8 mouse cellular contexts compared by ENCODE assay signal in genomic region chr9:35176124-35176659, GRCm38 (mm10). TPM values are rescaled to one million over a fixed set of nuclear protein-coding genes. Genes with fewer than 3 reads are reported as not detected.
DNase-seq lines count a peak whose midpoint lies in the region; ATAC-seq and TF ChIP-seq lines count a peak whose summit lies in the region.

No protein-coding gene starts in this region.

- no peak for ATAC-seq in heart, embryonic 13.5 days (ENCODE audit: extremely low read depth, insufficient number of reproducible peaks, low FRiP score, low TSS enrichment)
- ATAC-seq in hindbrain, embryonic 11.5 days (ENCODE audit: low FRiP score) = peak; percentile 54
- ATAC-seq in megakaryocyte-erythroid progenitor cell, adult 5-6 weeks (replicated peaks; ENCODE audit: low FRiP score, low TSS enrichment, poor library complexity, severe bottlenecking) = 0 out of 2 replicates have a peak, but pooled peaks have one; percentile 3

- no peak overlapping the region for H3K27ac ChIP-seq in heart, embryonic 13.5 days (replicated peaks)
- H3K27ac ChIP-seq in MEL (ENCODE audit: control insufficient read depth, low read depth, low read length) = no peak overlapping the region
- H3K27ac ChIP-seq in hindbrain, embryonic 11.5 days (ENCODE audit: low read depth, low read length) = no peak overlapping the region

- TF ChIP-seq RAD21 in MEL (IDR thresholded peaks at IDR 0.05; ENCODE audit: low read depth, low read length) = no peak

- intact Hi-C loops in heart, postnatal 14 days (cut with DNase I) = loop anchor here (1.0 kb wide), 1 partner anchor 34 kb away; no protein-coding TSS in a partner anchor

- TF ChIP-seq CTCF in MEL (IDR thresholded peaks at IDR 0.05 in 2 of 3, conservative IDR thresholded peaks at IDR 0.05 in 1 of 3; ENCODE audit: control insufficient read depth in 1 of 3, insufficient read depth in 1 of 3, low read depth in 2 of 3, low read length in 3 of 3, poor library complexity in 1 of 3, severe bottlenecking in 1 of 3) = no peak

- H3K27me3 ChIP-seq in heart, embryonic 13.5 days (replicated peaks) = no peaks in the 10 kb centered on the region
- no peaks in the 10 kb centered on the region for H3K27me3 ChIP-seq in MEL (ENCODE audit: control insufficient read depth in 1 of 2, insufficient read depth in 2 of 2, low read length in 2 of 2)
- no peaks in the 10 kb centered on the region for H3K27me3 ChIP-seq in hindbrain, embryonic 11.5 days (ENCODE audit: control insufficient read depth, insufficient read depth, low read length)

- H3K36me3 ChIP-seq in heart, embryonic 13.5 days = no peaks in the 10 kb centered on the region; the same call in 1 of the 2 replicates
- peaks cover 0 to 9% of the 10 kb centered on the region in 2 experiments; a peak in 2 of 4 replicates for H3K36me3 ChIP-seq in MEL (ENCODE audit: control insufficient read depth in 1 of 2, insufficient read depth in 2 of 2, low read length in 2 of 2)
- H3K36me3 ChIP-seq in hindbrain, embryonic 11.5 days (ENCODE audit: control insufficient read depth, insufficient read depth, low read length) = no peaks in the 10 kb centered on the region

- 43% methylated on average over 14 of the region's 14 CpGs for WGBS in heart, embryonic 13.5 days
- WGBS in hindbrain, embryonic 11.5 days = 50% methylated on average over 14 of the region's 14 CpGs

- peaks cover 12% of the 10 kb centered on the region for H3K79me2 ChIP-seq in MEL (ENCODE audit: control insufficient read depth, insufficient read depth, low read length, poor library complexity)

- DNase-seq in heart, postnatal 14 days = no peak
- no peak for DNase-seq in MEL (ENCODE audit: low read depth, low spot score)
- DNase-seq in hindbrain, embryonic 11.5 days (ENCODE audit: low spot score) = no peak
- no peak for DNase-seq in cerebellum, postnatal 14 days
- DNase-seq in adipocyte (ENCODE audit: low spot score) = no peak
- no peak for DNase-seq in adrenal gland, postnatal 4 days (ENCODE audit: low spot score in 2 of 2)

- H3K4me3 ChIP-seq in heart, embryonic 13.5 days = peak overlapping the region; percentile 69
- peak overlapping the region; percentile 69 to 85 for H3K4me3 ChIP-seq in MEL (ENCODE audit: control insufficient read depth in 1 of 2, insufficient read depth in 1 of 2, low read depth in 2 of 2, low read length in 2 of 2)
- peak overlapping the region; percentile 63 for H3K4me3 ChIP-seq in hindbrain, embryonic 11.5 days (ENCODE audit: low read depth, low read length)

- H3K4me1 ChIP-seq in heart, embryonic 13.5 days = peaks cover 15% of the 10 kb centered on the region
- H3K4me1 ChIP-seq in MEL (ENCODE audit: control insufficient read depth in 1 of 2, insufficient read depth in 2 of 2, low read length in 2 of 2) = peaks cover 0 to 4% of the 10 kb centered on the region in 2 experiments; a peak in 1 of 4 replicates
- H3K4me1 ChIP-seq in hindbrain, embryonic 11.5 days (replicated peaks; ENCODE audit: control insufficient read depth, insufficient read depth, low read length) = no peaks in the 10 kb centered on the region

- peak overlapping the region; percentile 94 for H3K4me2 ChIP-seq in heart, embryonic 13.5 days
- peak overlapping the region; percentile 70 for H3K4me2 ChIP-seq in hindbrain, embryonic 11.5 days (replicated peaks; ENCODE audit: low read depth, low read length)

- H3K9me3 ChIP-seq in heart, embryonic 13.5 days = no peaks in the 10 kb centered on the region
- no peaks in the 10 kb centered on the region for H3K9me3 ChIP-seq in MEL (replicated peaks; ENCODE audit: insufficient read depth, low read length)
- no peaks in the 10 kb centered on the region for H3K9me3 ChIP-seq in hindbrain, embryonic 11.5 days (ENCODE audit: control insufficient read depth, low read length)

- no peak; a peak in 1 of 4 replicates for TF ChIP-seq POLR2A in MEL (IDR thresholded peaks at IDR 0.05; ENCODE audit: control insufficient read depth in 1 of 2, insufficient read depth in 1 of 2, low read depth in 1 of 2, low read length in 2 of 2, poor library complexity in 1 of 2)

- peak overlapping the region; percentile 83 for H3K9ac ChIP-seq in heart, embryonic 13.5 days
- peak overlapping the region; percentile 45 for H3K9ac ChIP-seq in MEL (ENCODE audit: control insufficient read depth, low read depth, low read length, poor library complexity, severe bottlenecking)
- H3K9ac ChIP-seq in hindbrain, embryonic 11.5 days (ENCODE audit: low read depth, low read length) = no peak overlapping the region

- TF ChIP-seq EP300 in MEL (IDR thresholded peaks at IDR 0.05; ENCODE audit: low read depth in 1 of 2, low read length in 2 of 2) = no peak

TF ChIP-seq in MEL, 35 proteins besides CTCF, POLR2A, EP300 and RAD21 (continues in another document):
- TF ChIP-seq KAT2A (conservative IDR thresholded peaks at IDR 0.05; ENCODE audit: low read depth, low read length) (no peak; the same call in 1 of the 2 replicates), TCF12 (IDR thresholded peaks at IDR 0.05; ENCODE audit: low read depth, low read length) (no peak), NRF1 (IDR thresholded peaks at IDR 0.05; ENCODE audit: insufficient read depth, low read depth, low read length, poor library complexity, severe bottlenecking) (no peak), BHLHE40 (IDR thresholded peaks at IDR 0.05; ENCODE audit: borderline replicate concordance, low read depth, low read length) (no peak), POLR2AphosphoS5 (IDR thresholded peaks at IDR 0.05; ENCODE audit: borderline replicate concordance, low read depth, low read length) (no peak), E2F4 (IDR thresholded peaks at IDR 0.05; ENCODE audit: borderline replicate concordance, low read depth, low read length) (no peak), ZC3H11A (IDR thresholded peaks at IDR 0.05; ENCODE audit: low read depth, low read length) (no peak), ZMIZ1 (IDR thresholded peaks at IDR 0.05; ENCODE audit: low read depth, low read length) (no peak), MAX (IDR thresholded peaks at IDR 0.05; ENCODE audit: low read length) (no peak)

RNA-seq across cellular contexts. Expression of gene Dcps, which starts 0.3 kb away (rescaled TPM):
- polyA plus RNA-seq in heart, embryonic 13.5 days (2015; fragmentation: Nextera tagmentation; extraction: Ambion mirVana) = 60.0 and 69.6 TPM in 2 replicates
- total RNA-seq in heart, postnatal 14 days (2021) = 10 to 100 TPM; 14.2 to 17.1 TPM
- total RNA-seq in MEL (2012; rRNA removed) = 54.3 and 58.0 TPM in 2 replicates
- polyA plus RNA-seq in MEL (2012; ENCODE audit: insufficient read depth in 1 of 2, insufficient read length in 2 of 2, low read depth in 1 of 2, low replicate concordance in 2 of 2, missing spikeins in 1 of 2) = 100 to 1,000 TPM in 1 of 2 experiments, not detected in 1; 115 TPM
- polyA plus RNA-seq in hindbrain, embryonic 11.5 days (2014; fragmentation: Nextera tagmentation; extraction: Ambion mirVana) = 91.3 and 95.8 TPM in 2 replicates
- 56.1 and 65.7 TPM in 2 replicates for total RNA-seq in megakaryocyte-erythroid progenitor cell, adult 5-6 weeks (2014; fragmentation: Nextera tagmentation)
- 62.0 and 64.6 TPM in 2 replicates for total RNA-seq in megakaryocyte-erythroid progenitor cell, adult 5-6 weeks (2017)
- 10 to 100 TPM; 34.9 to 35.8 TPM for total RNA-seq in adrenal gland, postnatal 4 days (2021)

RNA-seq across cellular contexts. Expression of gene Srpr, which starts 23.8 kb away (rescaled TPM):
- 88.8 and 94.4 TPM in 2 replicates for polyA plus RNA-seq in heart, embryonic 13.5 days (2015; fragmentation: Nextera tagmentation; extraction: Ambion mirVana)
- total RNA-seq in heart, postnatal 14 days (2021) = 10 to 100 TPM; 85.0 to 90.5 TPM
- 36.8 and 42.9 TPM in 2 replicates for total RNA-seq in MEL (2012; rRNA removed)
- 100 to 1,000 TPM in 1 of 2 experiments, 10 to 100 TPM in 1; 63.5 to 113 TPM for polyA plus RNA-seq in MEL (2012; ENCODE audit: insufficient read depth in 1 of 2, insufficient read length in 2 of 2, low read depth in 1 of 2, low replicate concordance in 2 of 2, missing spikeins in 1 of 2)
- polyA plus RNA-seq in hindbrain, embryonic 11.5 days (2014; fragmentation: Nextera tagmentation; extraction: Ambion mirVana) = 95.4 and 96.8 TPM in 2 replicates
- 50.0 and 60.6 TPM in 2 replicates for total RNA-seq in megakaryocyte-erythroid progenitor cell, adult 5-6 weeks (2014; fragmentation: Nextera tagmentation)
- 47.4 and 84.9 TPM in 2 replicates for total RNA-seq in megakaryocyte-erythroid progenitor cell, adult 5-6 weeks (2017)
- total RNA-seq in adrenal gland, postnatal 4 days (2021) = 100 to 1,000 TPM; 119 to 127 TPM

RNA-seq across cellular contexts. Expression of gene Tirap, which starts 23.9 kb away (rescaled TPM):
- 8.1 and 9.5 TPM in 2 replicates for polyA plus RNA-seq in heart, embryonic 13.5 days (2015; fragmentation: Nextera tagmentation; extraction: Ambion mirVana)
- 1 to 10 TPM; 6.3 to 6.5 TPM for total RNA-seq in heart, postnatal 14 days (2021)
- total RNA-seq in MEL (2012; rRNA removed) = 2.4 TPM in 2 replicates
- polyA plus RNA-seq in MEL (2012; ENCODE audit: insufficient read depth in 1 of 2, insufficient read length in 2 of 2, low read depth in 1 of 2, low replicate concordance in 2 of 2, missing spikeins in 1 of 2) = 1 to 10 TPM in 1 of 2 experiments, not detected in 1; 5.3 TPM
- 11.9 and 14.3 TPM in 2 replicates for polyA plus RNA-seq in hindbrain, embryonic 11.5 days (2014; fragmentation: Nextera tagmentation; extraction: Ambion mirVana)
- 2.8 and 3.9 TPM in 2 replicates for total RNA-seq in megakaryocyte-erythroid progenitor cell, adult 5-6 weeks (2014; fragmentation: Nextera tagmentation)
- 1.2 and 8.7 TPM in 2 replicates for total RNA-seq in megakaryocyte-erythroid progenitor cell, adult 5-6 weeks (2017)
- total RNA-seq in adrenal gland, postnatal 4 days (2021) = 10 to 100 TPM in 1 of 2 experiments, 1 to 10 TPM in 1; 6.8 to 10.2 TPM

RNA-seq across cellular contexts. Expression of gene Foxred1, which starts 34.7 kb away (rescaled TPM):
- polyA plus RNA-seq in heart, embryonic 13.5 days (2015; fragmentation: Nextera tagmentation; extraction: Ambion mirVana) = 59.1 and 63.7 TPM in 2 replicates
- total RNA-seq in heart, postnatal 14 days (2021) = 10 to 100 TPM; 94.8 to 97.1 TPM
- 35.6 and 42.4 TPM in 2 replicates for total RNA-seq in MEL (2012; rRNA removed)
- 10 to 100 TPM in 1 of 2 experiments, not detected in 1; 39.0 TPM for polyA plus RNA-seq in MEL (2012; ENCODE audit: insufficient read depth in 1 of 2, insufficient read length in 2 of 2, low read depth in 1 of 2, low replicate concordance in 2 of 2, missing spikeins in 1 of 2)
- 30.7 and 33.7 TPM in 2 replicates for polyA plus RNA-seq in hindbrain, embryonic 11.5 days (2014; fragmentation: Nextera tagmentation; extraction: Ambion mirVana)
- total RNA-seq in megakaryocyte-erythroid progenitor cell, adult 5-6 weeks (2014; fragmentation: Nextera tagmentation) = 29.5 and 36.4 TPM in 2 replicates
- total RNA-seq in megakaryocyte-erythroid progenitor cell, adult 5-6 weeks (2017) = 37.9 and 52.0 TPM in 2 replicates
- 10 to 100 TPM; 59.5 to 63.5 TPM for total RNA-seq in adrenal gland, postnatal 4 days (2021)

RNA-seq across cellular contexts. Expression of gene St3gal4, which starts 57.1 kb away (rescaled TPM):
- 15.4 and 20.9 TPM in 2 replicates for polyA plus RNA-seq in heart, embryonic 13.5 days (2015; fragmentation: Nextera tagmentation; extraction: Ambion mirVana)
- total RNA-seq in heart, postnatal 14 days (2021) = 10 to 100 TPM; 36.2 to 38.3 TPM
- 37.4 and 56.3 TPM in 2 replicates for total RNA-seq in MEL (2012; rRNA removed)
- polyA plus RNA-seq in MEL (2012; ENCODE audit: insufficient read depth in 1 of 2, insufficient read length in 2 of 2, low read depth in 1 of 2, low replicate concordance in 2 of 2, missing spikeins in 1 of 2) = 10 to 100 TPM in 1 of 2 experiments, not detected in 1; 54.2 TPM
- polyA plus RNA-seq in hindbrain, embryonic 11.5 days (2014; fragmentation: Nextera tagmentation; extraction: Ambion mirVana) = 11.7 and 13.7 TPM in 2 replicates
- 43.1 and 47.0 TPM in 2 replicates for total RNA-seq in megakaryocyte-erythroid progenitor cell, adult 5-6 weeks (2014; fragmentation: Nextera tagmentation)
- 24.2 and 31.6 TPM in 2 replicates for total RNA-seq in megakaryocyte-erythroid progenitor cell, adult 5-6 weeks (2017)
- 10 to 100 TPM; 31.1 to 38.5 TPM for total RNA-seq in adrenal gland, postnatal 4 days (2021)
